Mouse (Mus musculus) spleen, adult 18-20 months (tissue): ENCODE data around the gene Hspg2.

Experiments used
- DNase-seq, 2 experiments: peaks; one replicate each; pipeline ENCODE4 v3.0.0; 2022; ENCODE audit warnings: mixed read lengths in 2 of 2

Gene Hspg2

DNA sequence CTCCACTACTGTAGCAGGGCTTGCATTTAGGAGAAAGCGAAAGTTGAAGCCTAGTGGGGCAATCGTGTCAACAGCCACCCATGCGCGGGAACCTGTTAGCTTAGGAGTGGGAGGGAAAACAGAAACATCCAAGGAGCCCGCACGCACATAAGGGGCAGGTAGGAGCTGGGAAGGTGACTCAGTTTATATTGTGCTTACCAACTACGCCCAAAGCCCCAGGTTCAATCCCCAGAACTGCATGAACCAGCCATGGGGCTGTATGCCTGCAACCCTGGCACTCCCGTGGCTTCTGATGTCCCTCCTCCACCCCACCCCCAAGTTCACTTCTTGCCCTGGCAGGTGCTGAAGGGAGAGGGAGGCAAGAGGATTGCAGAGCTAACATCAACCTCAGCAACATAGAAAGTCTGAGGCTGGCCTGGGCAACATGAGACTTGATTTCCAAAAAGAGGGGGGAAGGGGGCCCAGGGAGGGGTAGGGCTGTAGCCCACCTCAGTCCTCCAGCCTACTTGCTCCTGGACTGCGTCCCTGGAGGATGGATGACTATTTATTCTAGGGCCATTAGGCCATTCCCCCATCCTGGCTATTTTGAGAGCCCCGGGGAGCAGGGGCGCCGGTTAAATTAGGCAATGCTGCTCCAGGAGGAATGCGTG, 12.9 kb downstream of the Hspg2 start:
- no peak for DNase-seq

DNA sequence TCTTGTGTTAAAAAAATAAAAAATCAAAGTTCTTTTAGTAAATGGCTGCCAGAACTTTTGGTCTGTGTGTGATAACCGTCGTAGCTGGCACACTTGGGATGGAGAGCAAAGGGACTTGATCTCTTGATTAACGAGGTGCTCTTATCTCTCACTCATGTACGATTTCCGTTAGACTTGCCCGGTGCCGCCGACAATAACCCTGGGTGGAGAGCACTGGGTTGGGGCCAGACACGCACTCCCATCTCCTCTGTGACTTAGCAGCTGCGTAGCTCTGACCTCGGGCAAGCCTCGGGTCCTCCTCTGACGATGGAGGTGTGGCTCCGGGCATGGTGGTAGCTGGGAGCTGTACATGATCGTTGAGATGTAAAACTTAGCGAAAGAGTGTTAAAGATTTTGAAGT, 15.3 kb downstream of the Hspg2 start:
- DNase-seq, result no peak

DNA sequence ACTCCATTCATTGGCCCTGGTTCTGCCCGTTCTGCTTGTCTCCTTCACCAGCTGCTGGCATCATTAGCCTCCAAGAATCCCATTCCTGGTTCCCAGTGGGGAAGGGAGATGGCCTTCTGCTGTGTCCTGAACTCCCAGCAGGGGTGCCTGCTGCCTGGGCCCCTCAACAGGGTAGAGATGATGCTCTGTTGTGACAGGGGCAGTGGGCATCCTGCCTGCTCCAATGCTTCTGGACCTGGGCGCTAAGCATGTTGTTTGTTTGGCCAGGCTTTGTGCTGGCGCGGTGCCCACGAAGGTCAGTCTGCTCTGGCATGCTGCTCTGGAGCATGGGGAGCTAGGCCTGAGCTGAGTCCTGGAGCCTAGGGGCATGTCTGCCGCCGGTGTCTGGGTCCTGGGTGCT, 16.0 kb downstream of the Hspg2 start:
- DNase-seq, result no peak

DNA sequence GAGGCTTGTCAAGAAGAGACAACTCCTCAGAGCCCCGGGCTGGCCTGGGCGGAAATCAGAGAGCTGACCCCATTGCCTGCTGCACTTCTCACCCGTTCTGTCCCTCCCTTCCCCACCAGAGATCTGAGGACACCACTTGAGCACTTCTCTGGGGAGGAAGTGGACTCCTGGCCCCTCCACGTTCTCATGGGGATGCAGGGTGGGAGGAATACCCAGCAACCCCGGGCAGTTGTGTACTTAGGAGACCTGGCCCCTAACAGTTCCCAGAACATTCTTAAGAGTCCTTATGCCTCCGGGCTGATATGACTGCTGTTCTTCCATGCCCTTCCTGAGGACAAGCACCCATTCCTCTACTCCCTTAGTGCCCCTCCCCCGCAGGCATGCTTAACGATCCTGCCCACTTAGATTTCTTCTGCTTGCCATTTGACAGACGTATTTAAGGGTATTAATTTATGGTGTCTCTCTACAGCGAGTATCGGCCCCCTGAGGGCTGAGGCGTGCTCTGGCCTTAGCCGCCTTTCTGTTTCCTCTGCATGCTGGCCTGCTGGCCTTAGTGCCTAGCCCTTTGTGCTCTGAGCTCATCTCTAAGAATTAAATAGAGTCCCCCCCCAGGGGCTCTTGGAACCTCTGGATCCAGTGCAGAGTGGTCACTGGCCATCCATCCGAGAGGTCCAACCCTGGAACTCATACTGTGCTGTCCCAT, 16.8 kb downstream of the Hspg2 start:
- DNase-seq, result no peak

DNA sequence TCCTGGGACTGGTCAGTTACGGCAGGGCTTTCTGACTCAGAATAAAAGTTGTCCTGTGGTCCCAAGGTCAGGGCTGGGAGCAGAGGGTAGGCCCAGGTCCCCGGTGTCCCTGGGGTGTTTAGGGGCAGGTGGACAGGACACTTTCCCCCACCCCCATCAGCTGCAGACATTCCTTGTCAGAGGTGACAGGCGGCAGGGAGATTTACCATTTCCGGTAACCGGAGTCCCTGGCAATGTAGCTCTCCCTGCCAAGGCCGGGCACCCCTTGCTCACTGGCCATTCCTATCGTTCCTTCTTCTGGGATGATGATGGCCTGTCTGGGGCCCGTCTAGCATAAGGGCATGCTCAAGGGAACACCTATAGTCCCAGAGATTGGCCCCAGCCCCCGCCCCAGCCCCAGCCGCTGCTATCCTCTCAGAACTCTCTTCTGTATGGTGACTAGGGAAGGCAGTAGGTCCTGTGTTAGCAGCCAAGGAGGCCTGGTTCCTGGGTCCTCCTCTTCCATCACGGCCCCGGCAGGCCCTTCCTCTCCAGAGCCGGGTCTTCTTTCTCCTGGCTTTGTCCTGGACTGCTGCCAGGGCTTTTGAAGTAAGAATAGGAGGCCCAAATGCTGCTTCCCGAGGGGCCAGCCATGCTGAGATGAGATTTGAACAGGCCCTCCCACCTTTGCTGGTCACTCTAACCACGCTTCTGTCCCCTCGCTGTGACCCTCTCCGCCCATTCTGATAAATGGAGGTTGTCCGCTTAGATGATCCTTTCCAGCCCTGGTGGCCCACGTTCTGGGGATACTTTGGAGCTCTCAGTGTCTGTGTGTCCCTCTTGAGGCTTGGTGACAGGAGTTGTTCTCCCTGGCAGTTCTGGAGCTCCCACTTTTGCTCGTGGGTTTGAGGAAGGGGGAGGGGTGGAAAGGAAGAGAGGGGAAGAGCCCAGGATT, 17.8 kb downstream of the Hspg2 start:
- no peak for DNase-seq

DNA sequence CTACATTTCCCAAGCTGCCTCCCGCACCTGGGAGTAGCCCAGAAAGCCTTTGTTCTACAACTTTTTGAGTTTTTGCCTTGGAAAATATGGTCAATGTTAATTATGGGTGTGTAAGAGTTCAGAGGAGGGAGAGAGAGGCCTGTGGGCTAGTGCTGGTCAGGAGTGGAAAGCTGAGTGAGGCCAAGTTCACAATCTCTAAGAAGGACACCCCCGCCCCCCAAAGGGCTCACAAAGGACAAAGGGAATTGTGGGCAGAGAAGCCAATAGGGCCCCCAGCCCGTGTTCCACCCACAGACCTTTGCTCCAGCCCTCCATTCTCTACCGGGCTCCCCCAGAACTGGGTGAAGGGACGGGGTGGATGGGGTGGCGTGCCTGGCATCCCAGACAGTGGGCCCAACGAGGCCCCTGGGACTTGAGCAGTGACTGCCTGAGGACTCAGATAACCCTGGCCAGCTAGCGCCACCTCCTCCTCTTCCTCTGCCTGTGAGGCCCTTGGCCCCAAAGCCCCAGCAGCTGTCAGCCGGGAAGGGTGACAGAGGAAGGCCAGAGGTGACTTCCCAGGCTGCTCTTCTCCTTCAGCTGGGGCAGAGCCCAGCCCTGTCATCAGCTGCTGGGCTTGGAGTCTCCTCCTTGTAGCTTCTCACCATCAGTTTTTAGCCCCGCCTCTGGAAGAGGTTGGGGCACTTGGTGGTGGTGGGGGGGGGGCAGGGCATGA, 18.9 kb downstream of the Hspg2 start:
- DNase-seq, result peak in 1 of 2 experiments; percentile 14

DNA sequence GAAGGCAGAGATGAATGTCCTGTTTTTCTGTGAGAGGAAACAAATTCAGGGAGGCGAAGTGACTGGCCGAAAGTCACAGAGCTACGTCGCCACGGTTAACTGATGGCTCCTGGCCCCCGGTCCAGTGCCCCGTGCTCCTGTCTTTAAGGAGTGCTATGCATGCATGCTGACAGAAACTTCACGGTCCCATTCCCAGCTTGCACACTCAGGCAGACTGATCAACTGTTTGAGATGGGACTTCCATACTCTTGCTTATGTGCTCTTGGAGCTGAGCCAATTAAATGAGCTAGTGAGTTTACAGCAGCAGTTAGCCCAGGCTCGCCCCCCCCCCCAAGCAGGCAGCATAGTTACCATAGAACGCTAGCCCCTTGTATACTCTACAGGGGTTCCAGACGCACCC, 19.5 kb downstream of the Hspg2 start:
- no peak for DNase-seq

DNA sequence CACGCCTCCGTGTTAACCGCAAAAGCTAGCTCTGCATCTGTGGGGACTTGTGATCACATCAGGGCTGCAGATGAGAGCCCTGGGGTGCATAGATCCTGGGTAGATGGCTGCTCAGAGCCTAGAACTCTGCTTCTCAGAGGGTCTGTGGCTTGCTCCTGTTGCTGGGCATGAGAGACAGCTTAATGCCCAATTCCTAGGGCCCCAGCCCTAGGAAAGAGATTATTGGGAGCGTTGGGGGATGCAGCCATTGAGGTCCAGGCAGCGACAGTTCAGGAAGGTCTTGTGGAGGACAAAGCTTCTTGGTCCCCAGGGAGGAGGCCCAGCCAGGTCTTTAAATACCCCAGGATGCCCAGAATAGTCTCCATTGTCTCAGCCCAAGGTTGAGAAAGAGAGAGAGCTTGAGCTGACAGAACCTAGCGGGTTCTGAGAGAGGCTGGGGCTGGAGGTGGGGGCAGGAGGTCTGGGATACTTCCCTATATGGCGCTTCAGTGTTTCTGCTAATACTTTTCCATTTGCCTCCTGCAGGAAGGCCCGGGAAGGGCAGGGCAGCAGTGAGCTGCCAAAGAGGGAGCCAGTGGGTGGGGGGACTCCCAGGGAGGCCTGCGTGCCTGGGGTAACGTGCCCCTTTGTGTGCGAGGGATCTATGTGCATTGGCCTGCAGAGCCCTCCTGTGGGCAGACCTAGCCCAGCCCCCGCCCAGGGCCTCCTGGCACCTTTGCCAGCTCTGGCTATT, 20.2 kb downstream of the Hspg2 start:
- no peak for DNase-seq

DNA sequence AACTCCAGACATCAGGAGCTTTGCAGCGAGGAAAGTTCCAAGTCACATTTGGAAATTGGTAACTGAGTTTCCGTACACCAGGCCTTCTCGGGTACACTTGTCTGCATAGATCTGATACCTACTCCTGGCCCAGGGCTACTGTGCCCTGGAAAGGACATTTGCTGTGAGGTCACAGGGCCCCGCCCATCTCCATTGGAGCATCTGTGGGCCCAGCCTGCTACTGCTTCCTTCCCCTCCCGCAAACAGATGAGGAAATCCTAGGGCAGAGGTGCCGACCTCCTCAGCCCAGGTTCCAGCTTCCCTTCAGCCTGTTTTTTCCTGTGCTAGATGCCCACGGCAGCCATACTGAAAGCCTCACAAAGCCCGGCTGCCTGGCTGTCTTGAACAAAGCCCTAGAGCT, 21.4 kb downstream of the Hspg2 start:
- no peak for DNase-seq

DNA sequence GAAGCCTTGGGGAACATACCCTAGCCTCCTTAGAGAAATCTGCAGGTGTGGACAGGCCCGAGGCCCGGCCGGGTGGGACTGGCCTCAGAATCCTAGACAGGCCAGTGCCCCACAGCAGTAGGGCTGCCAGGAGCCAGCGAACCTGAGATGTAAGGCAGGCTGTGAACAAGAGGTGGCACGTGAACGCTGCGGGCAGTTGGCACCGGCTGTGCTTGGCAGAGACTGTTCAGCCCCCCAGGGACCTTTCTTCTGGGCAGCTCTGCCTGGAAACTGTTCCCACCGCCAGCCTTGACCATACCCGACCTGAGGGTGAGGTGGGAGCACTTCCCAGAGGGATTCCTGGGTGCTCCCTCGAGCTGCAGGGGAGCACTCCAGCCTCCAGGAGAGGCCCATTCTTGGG, 24.0 kb downstream of the Hspg2 start:
- no peak for DNase-seq

DNA sequence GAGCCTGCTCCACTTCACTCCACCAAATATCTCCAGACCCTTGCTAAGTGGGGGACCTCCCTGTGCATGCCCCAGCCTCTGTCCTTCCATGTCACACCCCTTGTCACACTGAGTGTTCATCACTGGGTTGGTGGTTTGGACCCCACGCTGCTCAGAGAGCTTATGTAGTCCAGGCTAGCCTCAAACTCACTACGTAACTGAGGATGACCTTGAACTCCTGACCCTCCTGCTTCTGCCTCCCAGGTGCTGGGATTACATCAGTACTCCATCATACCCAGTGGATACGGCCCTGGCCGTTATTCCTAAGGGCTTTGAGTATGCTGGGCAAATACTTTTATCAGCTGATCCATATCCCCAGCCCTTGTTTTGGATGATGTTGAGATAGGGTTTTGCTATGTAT, 24.6 kb downstream of the Hspg2 start:
- no peak for DNase-seq

DNA sequence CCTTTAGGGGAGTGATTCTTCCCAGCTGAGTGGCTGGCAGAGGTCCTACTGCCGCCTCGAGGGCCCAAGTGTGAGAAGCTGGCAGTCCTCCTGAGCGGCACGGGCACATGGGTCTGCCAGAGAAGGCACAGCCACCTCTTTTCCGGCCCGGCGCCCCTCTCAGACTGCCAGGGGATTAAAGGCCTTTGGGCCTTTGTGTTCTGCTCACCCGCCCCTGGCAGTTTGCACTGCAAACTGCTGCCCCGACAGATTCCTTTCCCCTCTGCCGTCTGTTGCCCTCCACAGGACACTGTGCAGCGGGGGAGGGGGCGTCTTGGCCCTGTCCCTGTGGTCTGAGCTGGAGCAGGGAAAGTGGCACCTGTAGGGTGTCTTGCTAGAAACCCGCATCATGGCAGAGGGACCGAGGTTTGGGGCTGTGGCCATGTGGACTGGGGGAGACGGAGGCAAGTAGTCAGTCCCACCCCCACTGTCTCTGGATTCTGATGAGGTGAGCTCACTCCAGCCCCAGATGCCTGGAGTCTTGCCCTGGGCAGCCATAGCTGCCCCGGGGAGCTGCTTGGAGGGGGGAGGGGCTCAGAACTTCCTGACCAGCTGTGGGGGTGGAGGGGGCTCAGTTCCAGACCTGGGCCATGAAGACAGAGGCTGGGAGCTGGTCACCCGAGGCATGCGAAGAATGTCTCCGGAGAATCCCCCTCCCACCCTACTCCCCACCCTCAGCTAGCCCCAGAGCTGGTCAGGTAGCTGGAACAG, 26.4 kb downstream of the Hspg2 start:
- DNase-seq, result no peak

DNA sequence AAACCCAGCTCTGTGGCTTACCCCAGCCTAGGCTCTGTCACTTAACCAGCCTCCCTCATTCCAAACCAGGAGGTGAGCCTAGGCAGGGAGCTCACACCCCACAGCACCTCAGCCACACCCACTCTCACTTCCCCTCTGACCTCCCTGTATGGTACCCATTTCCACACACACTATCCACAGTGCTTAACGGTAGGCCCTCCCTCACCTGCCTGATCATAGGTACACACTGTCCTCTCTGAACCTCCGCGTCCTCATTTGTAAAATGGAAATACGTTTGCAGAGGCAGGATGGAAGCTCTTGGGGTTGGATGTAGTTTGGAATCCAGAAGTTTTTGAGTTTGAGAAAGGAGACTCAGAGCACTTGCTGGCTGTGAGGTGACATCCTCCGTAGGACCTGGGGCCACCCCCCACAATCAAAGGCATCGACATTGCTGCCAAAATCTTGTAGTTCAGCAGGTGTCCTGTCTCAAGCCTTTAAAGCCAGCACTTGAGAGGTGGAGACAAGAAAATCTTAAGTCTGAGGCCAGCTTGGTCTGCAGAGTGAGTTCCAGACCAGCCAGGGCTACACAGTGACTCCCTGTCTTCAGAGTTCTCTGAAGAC, 27.0 kb downstream of the Hspg2 start:
- peak; percentile 38 to 49 for DNase-seq

DNA sequence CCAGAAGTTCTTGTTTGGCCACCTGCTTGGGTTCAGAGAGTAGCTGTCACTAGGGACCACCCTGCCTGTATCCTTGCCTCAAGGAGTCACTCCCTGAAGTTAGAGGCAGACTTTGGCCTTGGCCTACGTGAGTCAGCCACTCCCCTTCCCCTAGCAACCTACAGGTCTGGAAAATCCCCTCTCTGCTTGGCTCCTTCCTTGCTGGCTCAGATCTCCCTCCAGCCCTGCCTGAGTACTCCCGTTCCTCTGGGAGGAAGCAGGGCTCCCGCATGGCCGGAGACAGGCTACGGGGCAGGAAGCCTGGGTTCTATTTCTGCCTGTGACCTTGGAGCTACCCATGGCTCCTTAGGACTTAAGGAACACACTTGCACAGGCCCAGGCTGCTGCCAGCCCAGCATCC, 28.8 kb downstream of the Hspg2 start:
- DNase-seq, result no peak

DNA sequence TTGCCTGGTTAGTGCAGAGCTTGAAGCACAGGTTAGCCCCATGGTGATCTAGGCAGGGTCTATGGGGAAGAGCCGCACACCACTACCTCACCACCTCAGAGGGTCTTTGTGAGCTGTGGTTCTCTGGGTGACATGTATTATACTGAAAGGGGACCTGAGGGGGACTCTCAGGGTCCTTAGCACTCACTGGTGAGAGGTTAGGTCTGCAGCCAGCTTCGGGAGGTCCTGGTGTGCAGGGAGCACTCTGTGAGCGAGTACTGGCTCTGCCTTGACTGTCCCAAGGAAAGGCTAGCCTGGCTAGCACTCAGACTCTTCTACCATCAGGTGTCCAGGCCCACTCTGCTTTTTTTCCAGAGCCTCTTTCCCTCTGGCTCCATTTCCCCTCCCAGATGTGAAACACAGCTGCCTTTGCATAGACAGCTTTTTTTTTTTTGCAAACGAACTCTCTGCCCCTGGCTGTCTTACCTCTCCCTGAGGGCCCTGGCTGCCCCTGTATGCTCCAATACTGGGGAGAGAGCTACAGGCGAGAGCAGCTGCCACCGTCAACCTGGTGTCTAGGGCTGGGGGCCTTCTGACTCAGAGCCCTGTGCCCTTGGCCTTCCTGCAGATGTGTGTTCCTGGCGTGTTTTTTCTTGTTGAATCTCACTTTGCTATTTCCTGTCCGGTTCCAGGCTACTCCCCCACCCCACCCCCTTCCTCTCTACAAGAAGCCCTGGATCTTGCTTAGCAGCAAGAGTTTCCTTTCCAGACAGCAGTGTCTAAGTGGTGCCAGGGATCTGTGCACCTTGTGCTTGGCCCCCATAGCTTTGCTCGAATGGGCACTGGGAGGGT, 29.5 kb downstream of the Hspg2 start:
- no peak for DNase-seq

DNA sequence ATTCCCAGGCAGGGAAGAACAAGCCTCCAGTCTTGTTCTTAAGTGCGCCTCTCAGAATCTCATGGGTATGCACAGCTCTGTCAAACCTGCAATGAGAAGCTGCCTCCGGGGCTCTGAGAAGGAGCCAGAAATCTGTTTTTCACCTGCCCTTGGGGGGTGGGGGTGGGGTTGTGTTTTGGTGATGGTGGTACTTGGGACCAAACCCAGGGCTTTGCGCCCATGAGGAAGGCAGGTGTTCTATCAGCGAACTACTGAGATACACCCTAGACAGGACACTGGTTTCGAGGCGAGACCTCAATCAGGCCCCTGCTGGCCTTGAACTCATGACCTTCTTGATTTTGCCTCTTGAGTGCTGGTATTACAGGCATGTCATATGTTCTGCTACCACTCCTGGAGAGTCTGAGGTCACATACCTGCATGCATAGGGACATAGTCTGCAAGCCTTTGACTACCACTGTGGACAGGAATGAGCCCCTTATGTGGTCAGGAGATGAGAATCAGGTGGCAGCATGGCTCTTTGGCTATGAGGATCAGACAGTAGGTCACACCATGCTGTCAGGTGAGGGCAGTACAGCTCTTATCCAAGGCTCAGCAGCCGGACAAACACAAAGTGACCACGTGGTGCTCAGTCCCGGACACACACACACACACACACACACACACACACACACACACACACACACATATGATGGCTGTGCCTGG, 30.5 kb downstream of the Hspg2 start:
- DNase-seq, result no peak

DNA sequence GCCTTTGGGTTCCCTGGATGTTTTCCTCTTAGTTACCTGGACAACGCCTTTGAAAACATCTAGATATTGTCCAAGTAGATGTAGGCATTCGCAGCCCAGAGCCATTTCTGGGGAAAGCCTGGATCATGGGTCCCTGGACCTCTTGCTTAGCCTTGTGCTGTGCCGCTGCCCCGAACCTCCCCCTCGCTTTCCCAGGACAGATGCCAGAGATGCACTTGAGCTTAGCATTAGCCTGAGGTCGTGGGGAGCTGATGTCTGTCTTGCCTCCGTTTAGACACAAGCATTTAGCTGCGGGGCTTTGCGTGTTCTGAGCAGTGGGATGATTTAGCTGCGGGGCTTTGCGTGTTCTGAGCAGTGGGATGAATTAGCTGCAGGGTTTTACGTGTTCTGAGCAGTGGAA, 31.6 kb downstream of the Hspg2 start:
- no peak for DNase-seq

DNA sequence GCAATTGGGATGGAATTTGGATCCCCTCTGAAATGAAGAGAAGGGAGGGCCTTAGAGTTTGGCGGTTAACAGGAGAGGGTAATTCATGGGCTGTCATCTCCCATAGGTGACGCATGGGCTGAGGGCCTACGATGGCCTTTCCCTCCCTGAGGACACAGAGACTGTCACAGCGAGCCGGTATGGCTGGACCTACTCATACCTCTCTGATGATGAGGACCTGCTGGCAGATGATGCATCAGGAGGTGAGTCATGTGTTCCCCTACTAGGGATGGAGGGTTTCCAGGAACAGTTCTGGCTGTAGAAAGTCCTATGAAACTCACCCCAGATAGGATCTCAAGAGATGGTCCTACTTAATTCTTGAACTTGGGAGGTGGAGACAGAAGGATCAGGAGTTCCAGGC, 32.4 kb downstream of the Hspg2 start:
- no peak for DNase-seq

DNA sequence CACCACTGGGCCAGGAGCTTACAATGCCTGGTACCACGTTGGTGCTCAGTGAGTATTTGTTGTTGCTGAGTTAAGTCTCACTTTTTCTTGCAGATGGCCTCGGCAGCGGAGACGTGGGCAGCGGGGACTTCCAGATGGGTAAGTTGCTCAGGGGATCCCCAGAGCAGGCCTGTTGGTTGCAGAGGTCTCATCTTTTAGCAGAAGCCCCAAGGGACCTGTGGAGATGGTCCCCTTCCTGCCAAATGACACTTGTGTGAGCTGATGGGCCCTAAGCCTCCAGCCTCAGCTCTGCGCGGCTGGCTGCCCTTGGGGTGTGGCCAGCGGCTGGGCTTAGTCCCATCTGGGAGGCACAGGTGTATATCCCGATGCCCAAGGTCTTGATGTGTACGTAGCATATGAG, 33.6 kb downstream of the Hspg2 start:
- DNase-seq, result peak in 1 of 2 experiments; percentile 24

DNA sequence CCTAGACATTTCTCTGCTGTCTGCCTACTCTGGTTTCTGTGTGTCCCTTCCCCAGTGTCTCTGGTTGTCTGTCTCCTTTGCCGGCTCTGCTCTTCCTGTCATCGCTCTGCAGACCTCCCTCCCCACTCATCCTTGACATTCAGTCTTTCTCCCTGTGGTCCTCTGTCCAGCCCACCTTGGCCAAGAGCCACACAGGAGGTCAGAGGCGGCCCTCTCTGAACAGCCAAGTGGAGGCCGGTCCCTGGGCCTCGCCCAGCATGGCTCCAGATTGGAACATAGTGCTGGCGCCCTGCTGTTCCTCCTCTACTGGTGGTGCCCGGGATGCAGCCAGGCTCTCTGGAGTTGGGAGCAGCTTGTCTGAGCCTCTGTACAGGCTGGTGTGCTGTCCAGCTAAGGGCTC, 34.2 kb downstream of the Hspg2 start:
- no peak for DNase-seq
